24 mouse cellular contexts compared by ENCODE assay signal in genomic region chr6:136483531-136483930, GRCm38 (mm10).
"Had no signal": no experiment of that assay in that cellular context is flagged by ENCODE, and none has a peak within 500 bp of the region (broad histone marks: within the 10 kb centered on the region; RNA-seq: fewer than 3 reads in every experiment).

No protein-coding gene starts in this region.

- DNase-seq: gastrocnemius, adult 2 months; gastrocnemius, postnatal 10 days; gastrocnemius, postnatal 25 days; heart, adult 18-20 months; heart, postnatal 10 days; heart, postnatal 4 days; kidney, adult 18-20 months; kidney, adult 8-10 months; kidney, postnatal 10 days; kidney, postnatal 25 days; kidney, postnatal 4 days; left cerebral cortex, postnatal 4 days had no signal

- ATAC-seq: inflammation-experienced regulatory T-cells, adult 6 months; intestine, embryonic 15.5 days; intestine, postnatal 0 days; liver, embryonic 12.5 days had no signal

- H3K4me2 ChIP-seq: heart, embryonic 12.5 days; hindbrain, embryonic 12.5 days; hindbrain, embryonic 15.5 days; intestine, embryonic 15.5 days; limb, embryonic 13.5 days; limb, embryonic 15.5 days; liver, embryonic 12.5 days had no signal

- H3K9me3 ChIP-seq: intestine, embryonic 15.5 days; limb, embryonic 15.5 days had no signal

- H3K27me3 ChIP-seq: heart, embryonic 12.5 days; hindbrain, embryonic 15.5 days; intestine, embryonic 15.5 days; limb, embryonic 13.5 days; limb, embryonic 15.5 days had no signal

- H3K36me3 ChIP-seq: heart, embryonic 12.5 days; hindbrain, embryonic 10.5 days; hindbrain, embryonic 12.5 days; hindbrain, embryonic 15.5 days; intestine, embryonic 15.5 days; limb, embryonic 13.5 days; limb, embryonic 15.5 days; liver, embryonic 12.5 days had no signal

- H3K27ac ChIP-seq: gastrocnemius, adult 2 months; hindbrain, embryonic 10.5 days; hindbrain, embryonic 12.5 days; hindbrain, embryonic 15.5 days; intestine, embryonic 15.5 days; layer of hippocampus, adult 2 months; left cerebral cortex, adult 2 months; limb, embryonic 13.5 days; limb, embryonic 15.5 days; liver, embryonic 12.5 days had no signal

- H3K4me1 ChIP-seq: hindbrain, embryonic 12.5 days; hindbrain, embryonic 15.5 days; intestine, embryonic 15.5 days; limb, embryonic 13.5 days; limb, embryonic 15.5 days had no signal

- H3K4me3 ChIP-seq: gastrocnemius, adult 2 months; heart, embryonic 12.5 days; hindbrain, embryonic 10.5 days; hindbrain, embryonic 12.5 days; hindbrain, embryonic 15.5 days; intestine, embryonic 15.5 days; layer of hippocampus, adult 2 months; left cerebral cortex, adult 2 months; limb, embryonic 13.5 days; limb, embryonic 15.5 days; liver, embryonic 12.5 days had no signal

- H3K9ac ChIP-seq: heart, embryonic 12.5 days; hindbrain, embryonic 12.5 days; hindbrain, embryonic 15.5 days; intestine, embryonic 15.5 days; limb, embryonic 13.5 days; limb, embryonic 15.5 days; liver, embryonic 12.5 days had no signal
